Mouse (Mus musculus) embryonic fibroblast, embryonic 13.5 days (primary cell): ENCODE measurements around the gene Unc45a.

ENCODE experiments used
- CTCF ChIP-seq: IDR thresholded peaks from 2 replicates; pipeline ENCODE4 v1.5.1; 2011; ENCODE audit warnings: mild to moderate bottlenecking, control low read depth, low read length, moderate library complexity, borderline replicate concordance; ENCODE audit not compliant: insufficient read depth
- POLR2A ChIP-seq: IDR thresholded peaks from 2 replicates; pipeline ENCODE4 v1.6.1; 2011; ENCODE audit warnings: low read depth, mild to moderate bottlenecking, control low read depth, low read length, moderate library complexity

DNA sequence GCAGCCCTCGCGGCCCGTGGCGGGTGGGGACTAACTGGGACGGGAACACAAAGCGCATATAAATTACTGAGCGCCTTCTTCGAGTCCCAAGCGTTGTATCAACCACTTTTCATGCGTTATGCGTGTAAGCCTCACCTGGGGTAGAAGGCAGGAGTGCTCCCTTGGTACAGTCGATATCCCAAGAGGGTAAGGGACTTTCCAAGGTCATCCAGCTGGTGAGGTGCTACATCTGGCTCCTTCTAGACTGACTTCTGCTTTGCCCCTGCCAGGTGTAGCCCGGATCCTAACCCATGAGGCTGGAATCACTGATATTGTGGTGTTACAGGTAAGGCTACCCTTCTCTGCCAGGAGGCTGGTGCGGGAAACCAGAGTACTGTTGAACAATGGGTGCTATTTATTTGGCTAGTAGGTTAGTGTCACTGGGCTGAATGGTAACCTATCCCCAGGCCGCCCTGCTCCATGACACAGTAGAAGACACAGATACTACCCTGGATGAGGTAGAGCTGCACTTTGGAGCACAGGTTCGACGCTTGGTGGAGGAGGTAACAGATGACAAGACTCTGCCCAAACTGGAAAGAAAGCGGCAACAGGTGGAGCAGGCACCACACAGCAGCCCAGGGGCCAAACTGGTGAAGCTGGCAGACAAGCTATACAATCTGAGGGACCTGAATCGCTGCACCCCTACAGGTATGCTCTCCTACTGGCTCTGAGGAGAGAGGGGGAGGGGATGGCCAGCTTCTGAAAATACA lies 2.6 kb upstream of the Unc45a start:
- no peak for TF ChIP-seq CTCF
- no peak for TF ChIP-seq POLR2A
